Mouse (Mus musculus): ENCODE data around the gene Hyal3.
"Not testable (repeated sequence)": the region's sequence is repeated elsewhere in the genome, so short reads cannot be mapped to it uniquely, and the experiment has no call there.

Hyal3 gene

GRCm38 (mm10) chr9:107551117-107551889 is 29.3 kb upstream of the Hyal3 start, which contains the start of gene Rassf1:
TSS of gene Rassf1 (plus strand) at chr9:107551555.
- DNase-seq, result no peak

DNA sequence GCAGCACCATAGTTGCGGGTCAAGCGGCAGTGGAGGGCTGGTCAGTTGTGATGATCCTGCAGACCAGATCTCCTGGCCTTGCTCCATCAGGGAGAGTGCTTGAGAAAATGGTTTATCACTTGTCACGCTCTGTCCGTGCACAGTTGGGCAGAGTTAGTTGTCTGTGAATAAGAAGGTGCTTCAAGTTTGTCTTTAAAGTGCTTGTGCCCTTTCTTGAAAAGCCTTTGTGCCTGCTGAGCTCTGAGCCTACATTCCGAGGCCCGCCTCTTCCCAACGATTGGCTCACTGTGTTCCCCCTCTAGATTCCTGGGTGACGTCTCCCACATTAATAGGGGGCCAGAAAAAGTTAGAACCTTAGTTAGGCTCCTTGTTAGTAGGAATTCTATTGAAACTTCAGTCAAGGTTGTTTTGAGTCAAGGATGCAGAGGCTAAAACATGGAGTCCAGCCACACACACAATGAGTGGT is 28.7 kb upstream of the Hyal3 start:
- no peak for DNase-seq

- DNase-seq, result no peak
Observed at GRCm38 (mm10) chr9:107552690-107553393, 27.8 kb upstream of the Hyal3 start.

DNA sequence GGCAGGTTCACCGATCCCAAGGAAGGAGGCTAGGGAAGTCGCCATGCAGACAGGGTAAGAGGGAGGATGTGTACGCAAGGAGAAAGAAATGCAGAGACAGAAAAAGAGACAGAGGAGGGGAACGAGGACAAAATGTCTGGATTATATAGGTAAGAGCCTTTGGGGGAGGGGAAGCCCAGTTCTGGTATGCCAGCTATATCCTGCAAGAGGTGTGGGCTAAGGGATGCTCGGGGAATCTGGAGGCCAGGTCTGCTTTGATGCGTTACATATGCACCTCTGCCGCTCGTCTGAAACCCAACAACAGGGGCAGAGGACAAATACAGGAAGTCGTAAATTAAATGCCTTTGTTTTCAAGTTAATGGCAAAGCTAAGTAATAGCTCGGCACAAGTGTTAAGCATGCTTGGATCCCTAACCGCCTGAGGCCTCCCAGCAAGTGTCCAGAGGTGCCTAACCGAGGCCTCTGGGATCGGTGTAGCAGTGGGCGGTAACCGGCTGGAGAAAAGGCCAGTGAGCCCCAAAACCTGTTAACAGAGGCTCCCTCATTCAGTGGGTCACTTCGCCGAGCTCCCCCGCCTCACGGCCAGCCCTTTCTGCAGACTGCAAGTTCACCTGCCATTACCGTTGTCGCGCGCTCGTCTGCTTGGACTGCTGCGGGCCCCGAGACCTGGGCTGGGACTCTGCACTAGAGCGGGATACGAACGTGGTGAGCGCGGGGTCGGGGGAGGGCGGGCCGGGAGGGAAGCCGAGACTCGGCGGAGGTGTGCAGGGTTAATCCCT is 26.9 kb upstream of the Hyal3 start:
- no peak for DNase-seq

DNA sequence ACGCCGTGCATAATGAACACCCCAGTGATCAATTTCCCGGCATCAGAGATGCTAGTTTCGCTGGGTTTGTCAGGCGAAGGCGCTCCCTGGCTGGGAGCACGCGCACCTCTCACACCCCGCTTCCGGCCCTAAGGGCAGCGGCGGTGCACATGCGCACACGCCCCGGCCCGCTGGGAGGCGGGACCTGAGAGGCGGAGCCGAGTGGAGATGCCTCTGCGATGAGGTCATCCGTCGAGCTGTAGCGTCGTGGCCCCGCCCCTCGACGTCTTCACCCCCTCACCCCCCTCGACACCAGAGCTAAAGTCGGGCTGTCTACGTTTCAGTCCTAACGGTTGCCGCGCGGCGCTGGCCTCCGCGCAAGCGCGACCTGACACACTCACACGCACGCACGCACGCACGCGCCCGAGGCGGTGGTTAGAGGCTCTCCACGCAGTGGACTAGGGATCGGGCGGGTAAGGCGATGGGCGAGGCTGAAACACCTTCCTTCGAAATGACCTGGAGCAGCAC is 26.2 kb upstream of the Hyal3 start:
- peak; percentile 92 for DNase-seq

GRCm38 (mm10) chr9:107555031-107555457 is 25.6 kb upstream of the Hyal3 start:
- DNase-seq, result no peak

DNA sequence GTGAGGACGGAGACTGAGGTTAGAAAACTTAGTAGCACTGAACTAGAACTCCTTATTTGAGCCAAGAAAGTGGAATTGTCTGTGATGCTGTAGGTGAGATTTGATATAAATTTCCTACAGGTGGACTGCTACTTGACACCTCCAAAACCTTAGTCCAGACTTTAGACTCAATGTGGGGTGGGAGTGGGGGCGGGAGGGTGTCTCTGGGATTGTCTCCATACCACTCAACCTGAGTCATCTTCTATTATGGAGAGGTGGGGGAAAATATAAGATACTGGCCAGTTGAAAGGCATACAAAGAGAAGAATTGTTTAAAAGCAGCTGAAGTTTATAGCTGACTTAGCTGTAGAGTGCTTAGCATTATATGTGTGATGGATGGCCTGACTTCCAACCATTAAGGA is 24.9 kb upstream of the Hyal3 start:
- DNase-seq, result no peak

DNA sequence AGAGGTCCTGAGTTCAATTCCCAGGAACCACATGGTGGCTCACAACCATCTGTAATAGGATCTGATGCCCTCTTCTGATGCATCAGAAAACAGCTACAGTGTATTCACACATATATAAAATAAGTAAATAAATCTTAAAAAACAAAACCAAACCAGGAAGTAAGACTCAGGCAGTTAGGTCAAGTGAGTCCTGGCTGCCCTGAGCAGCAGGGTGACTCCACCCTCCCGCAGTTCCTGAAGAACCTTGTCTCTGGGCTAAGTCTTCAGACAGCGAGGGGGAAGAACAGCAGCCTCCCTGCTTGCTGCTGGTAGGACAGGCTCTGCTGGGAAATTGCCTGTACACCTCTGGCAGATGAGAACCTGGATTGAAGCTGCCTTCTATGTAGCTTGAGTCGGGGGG is 24.3 kb upstream of the Hyal3 start:
- DNase-seq, result no peak

GRCm38 (mm10) chr9:107563029-107563581 is 17.5 kb upstream of the Hyal3 start, which contains the start of gene Tusc2:
TSS of gene Tusc2 (plus strand) at chr9:107563255.
- peak; percentile 91 for DNase-seq

DNA sequence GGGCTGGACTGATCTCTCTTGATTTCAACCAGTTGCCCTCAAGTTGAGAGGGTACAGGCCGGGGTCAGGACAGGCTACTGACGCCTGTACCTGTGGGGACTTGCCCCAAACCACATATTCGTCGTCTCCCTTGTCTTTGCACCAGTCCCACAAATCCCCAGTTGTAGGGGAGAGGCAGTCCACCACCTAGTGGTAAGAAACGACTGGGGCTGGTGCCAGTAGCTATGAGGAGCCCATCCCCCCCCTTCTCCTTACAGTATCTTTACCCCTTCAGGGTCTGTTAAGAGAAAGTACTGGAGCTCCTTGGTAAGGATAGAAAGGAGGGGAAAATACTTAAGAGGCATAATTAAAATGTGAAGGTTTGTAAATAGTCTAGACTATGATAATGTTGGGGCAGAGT is 15.1 kb upstream of the Hyal3 start:
- DNase-seq, result not testable (repeated sequence)

GRCm38 (mm10) chr9:107566041-107566709 is 14.4 kb upstream of the Hyal3 start:
- peak; percentile 74 for DNase-seq

DNA sequence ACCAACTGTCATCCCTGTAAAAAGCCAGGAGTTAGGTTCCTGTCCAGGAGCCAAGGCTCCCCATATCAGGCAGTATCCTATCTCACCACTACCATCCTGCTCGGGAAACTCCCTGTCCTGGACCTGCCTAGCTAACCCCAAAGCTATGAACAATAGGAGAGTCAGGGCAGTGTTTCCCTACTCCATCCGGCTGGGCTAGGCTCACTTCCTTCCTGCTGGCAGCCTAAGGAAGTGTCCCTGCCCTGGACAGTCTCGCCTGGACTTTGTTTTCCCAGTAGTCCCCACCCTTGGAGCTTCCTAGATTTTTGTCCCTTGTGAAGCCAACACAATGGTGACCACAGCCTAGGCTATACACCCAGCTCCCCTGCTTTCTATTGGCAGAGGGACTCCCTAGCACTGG is 13.8 kb upstream of the Hyal3 start:
- DNase-seq, result no peak

- no peak for DNase-seq
Observed at GRCm38 (mm10) chr9:107567702-107568319, 12.8 kb upstream of the Hyal3 start, which contains the start of gene Hyal2. TSS of gene Hyal2 (plus strand) at chr9:107567945.

DNA sequence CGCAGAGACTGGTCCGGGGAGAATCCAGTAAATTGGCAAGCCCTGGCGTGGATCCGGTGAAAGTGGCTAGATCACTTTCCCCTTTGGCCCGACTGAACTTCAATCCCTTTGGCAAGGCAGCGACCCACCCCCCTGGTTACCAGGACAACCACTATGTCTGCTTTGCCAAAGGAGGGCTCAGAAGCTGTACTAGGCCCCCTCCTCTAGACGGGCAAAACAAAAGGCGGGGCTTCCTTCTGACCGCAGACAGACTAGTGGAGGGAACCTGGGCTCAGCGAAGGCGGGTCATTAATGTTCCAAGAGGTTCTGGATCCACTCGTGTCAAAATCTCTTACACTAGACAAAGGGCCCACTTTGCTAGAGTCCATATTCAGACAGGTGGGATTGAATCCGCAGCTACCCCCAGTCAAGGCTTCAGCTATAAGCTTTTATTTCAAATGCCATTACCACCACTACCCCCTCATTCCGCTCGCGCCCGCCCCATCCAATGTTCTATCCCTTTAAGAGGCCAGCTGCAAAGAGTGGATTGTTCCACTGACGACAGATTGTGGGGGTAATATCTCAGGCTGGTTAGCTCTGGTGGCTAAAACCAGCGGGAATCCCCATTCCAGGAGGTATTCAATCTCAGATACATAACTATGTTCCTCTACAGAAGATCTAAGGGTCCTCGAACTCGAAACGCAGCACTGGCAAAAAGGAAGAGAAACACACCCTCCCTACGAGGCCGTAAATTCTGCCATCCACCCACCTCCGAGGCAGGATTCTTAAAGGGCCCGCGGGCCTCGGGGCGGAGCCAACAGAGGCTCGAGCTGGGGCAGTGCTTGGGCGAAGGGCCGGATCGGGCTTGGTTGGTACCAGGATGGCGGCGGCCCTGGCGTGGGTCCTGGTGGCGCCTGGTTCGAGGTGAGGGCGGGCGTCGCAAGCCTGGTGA is 12.0 kb upstream of the Hyal3 start:
- DNase-seq, result peak; percentile 77

- DNase-seq, result no peak
Observed at GRCm38 (mm10) chr9:107569270-107569669, 11.3 kb upstream of the Hyal3 start.

- no peak for DNase-seq
Observed at GRCm38 (mm10) chr9:107570016-107570415, 10.6 kb upstream of the Hyal3 start.

GRCm38 (mm10) chr9:107570845-107571244 is 9.8 kb upstream of the Hyal3 start:
- DNase-seq, result no peak

- DNase-seq, result no peak
Observed at GRCm38 (mm10) chr9:107571534-107572326, 8.9 kb upstream of the Hyal3 start.

- no peak for DNase-seq
Observed at GRCm38 (mm10) chr9:107572327-107572662, 8.3 kb upstream of the Hyal3 start.

DNA sequence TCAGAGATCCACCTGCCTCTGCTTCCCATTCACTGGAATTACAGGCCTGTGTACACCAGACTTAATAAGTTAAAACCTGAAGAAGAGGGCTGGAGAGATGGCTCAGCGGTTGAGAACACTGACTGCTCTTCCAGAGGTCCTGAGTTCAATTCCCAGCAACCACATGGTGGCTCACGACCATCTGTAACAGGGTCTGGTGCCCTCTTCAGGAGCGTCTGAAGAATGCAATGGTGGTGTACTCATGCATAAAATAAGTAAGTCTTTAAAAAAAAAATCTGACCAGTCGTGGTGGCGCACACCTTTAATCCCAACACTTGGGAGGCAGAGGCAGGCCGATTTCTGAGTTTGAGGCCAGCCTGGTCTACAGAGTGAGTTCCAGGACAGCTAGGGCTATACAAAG is 6.8 kb upstream of the Hyal3 start:
- DNase-seq, result not testable (repeated sequence)
